Mouse (Mus musculus) hindlimb bud, embryonic 11.5 days (tissue): ENCODE data around the gene Btnl10.

Experiments
- DNase-seq: peaks from one replicate; pipeline ENCODE4 v3.0.0-alpha.2; 2012; ENCODE audit warnings: low read depth, low spot score; ENCODE audit errors: extremely low spot score

Gene Btnl10

GRCm38 (mm10) chr11:58917745-58918366 is at the start of gene Btnl10:
Btnl10 (plus strand) TSS chr11:58917908.
- DNase-seq, result no peak

DNA sequence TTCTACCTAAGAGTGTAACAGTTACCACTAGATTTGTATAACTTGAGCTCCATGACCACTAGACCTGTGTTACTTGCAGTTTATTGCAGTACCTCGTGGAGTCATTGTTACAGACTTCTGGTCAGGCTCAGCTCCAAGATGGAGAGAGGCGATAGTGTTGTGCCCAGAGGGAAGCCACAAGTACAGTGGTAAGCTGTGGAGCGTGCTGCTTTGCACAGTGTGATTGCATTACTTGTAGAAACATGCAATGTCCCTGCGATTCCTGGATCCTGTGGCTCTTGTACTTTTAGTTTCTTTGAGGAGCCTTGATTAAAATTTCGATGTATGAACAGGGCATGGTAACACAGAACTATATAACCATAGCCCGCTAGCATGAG is 49.8 kb upstream of the Btnl10 start:
- DNase-seq, result no peak

GRCm38 (mm10) chr11:58870961-58871360 is 46.7 kb upstream of the Btnl10 start:
- DNase-seq, result no peak

DNA sequence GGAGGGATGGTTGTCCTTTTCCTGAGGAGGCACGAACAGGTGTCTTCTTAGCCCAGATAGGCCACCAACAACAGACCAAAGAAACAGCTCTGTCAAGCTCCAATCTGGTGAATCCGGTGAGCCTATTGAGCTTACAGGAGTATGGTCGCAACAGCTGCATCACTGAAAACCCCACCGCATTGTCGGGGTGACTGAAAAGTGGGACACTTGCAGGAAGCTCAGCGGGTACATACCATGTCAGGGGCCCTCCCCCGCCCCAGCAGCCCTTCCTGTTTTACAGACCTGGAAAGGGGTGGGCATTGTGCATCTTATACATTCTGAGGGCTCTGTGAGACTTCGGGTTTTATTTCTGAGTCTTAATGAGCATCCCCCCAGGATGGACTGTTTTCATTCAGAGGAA is 34.0 kb upstream of the Btnl10 start:
- no peak for DNase-seq

DNA sequence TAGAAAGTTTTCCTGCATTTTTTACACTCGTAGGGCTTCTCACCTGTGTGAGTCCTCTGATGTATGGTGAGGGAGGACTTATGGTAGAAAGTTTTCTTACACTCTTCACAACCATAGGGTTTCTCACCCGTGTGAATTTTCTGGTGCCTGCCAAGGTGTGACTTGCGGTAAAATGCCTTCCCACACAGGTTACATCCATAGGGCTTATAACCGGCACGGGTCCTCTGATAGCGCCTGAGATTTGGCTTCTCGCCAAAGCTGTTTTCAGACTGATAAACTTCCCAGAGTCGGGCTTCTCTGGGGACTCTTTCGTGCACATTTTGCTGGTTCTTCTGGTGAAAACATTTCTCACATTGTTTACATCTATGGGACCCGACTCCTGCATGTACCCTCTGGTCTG is 27.2 kb upstream of the Btnl10 start:
- no peak for DNase-seq

DNA sequence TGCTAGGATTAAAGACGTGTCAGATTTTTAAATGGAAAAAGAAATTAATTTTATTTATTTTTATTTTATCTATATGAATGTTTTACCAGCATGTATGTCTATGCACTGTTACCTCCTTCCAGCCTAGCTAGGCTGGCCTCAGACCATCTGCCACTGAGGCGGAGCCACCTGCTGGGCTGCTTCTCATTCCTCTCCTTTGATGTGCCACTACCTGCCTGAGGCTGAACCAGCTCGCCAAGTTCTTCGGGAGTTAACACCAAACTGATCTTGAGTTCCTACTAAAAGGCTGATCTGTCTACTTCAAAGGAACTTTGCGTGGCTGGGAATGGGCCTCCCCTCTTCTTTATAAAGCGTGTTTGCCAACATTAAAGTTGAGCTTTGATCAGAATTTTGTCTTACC is 23.3 kb upstream of the Btnl10 start:
- DNase-seq, result no peak

DNA sequence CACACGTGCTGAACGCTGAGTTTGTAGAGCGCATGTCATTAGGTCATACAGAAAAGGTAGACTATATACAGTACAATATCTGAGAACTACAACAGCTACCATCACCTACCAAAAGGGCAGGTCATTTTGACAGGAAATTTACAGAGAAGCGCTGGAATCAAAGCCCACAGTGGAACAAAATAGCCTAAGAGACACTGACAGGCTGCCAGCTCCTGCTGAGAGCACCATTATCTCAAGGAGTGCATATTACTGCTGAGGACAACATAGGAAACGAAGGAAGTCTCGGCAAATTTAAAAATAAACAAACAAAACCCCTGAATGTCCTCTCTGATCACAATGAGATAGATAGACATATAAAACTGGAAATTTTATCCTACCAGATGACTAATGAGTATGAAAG is 20.2 kb upstream of the Btnl10 start:
- DNase-seq, result no peak

DNA sequence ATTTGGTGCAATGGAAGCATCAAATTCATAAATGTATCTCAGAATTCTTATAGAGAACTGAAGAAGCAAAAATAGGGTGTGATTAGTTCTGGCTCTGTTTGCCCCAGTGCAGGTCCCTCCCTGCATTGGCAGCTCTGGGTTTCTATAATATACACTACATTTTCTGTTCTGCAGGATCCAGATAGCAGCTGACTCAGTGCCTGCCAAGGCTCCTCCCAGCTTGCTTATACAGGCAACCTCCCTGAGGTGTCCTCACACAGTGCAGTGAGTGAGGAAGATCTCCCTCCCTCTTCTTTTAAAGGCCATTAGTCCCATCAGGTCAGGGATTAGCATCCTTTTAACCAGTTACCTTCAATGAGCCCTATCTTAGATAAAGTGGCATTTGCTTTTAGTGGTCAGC is 16.6 kb upstream of the Btnl10 start:
- DNase-seq, result no peak

DNA sequence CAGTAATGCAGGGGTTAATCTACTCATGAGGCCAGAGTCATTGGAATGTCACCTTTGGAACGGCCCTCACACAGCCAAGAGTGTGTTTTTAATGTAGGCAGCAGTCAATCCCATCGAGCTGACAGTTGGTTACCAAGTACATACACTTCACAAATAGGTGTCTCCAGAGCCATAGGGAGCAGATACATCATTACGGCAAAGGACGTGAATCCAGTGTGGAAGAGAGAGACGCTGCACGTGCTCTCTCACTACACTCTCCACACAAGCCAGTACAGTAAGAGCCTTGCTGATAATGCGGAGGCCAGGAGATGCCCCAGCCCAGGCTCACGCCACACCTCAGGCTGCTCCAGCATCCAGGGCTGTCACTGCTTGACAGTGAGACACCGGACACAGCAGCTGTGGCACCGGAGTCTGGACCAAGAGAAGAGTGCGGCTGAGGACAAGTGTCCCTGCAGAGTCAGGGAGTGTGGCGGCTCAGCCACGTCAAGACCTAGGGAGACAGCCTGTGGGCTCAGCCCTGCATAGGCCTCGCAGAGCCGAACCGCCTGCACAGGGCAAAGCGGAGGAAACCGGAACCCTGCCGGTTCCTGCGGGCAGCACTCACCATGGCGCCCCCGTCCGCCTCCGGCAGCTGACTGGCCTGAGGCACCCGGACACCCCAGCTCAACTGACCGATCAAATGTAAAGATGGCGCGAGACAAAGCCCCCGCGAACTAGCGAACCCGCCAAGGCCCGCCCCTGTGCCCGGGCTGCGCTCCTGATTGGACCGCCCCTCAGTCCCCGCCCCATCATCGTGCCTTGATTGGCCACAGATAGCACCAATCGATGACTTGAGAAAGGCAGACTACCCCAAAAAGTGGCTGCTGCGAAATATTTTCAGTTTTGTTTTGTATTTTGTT is 13.9 kb upstream of the Btnl10 start, which contains the start of gene Zfp39:
Zfp39 (minus strand) TSS at position 715 of the 899 bp plus-strand sequence.
- no peak for DNase-seq

DNA sequence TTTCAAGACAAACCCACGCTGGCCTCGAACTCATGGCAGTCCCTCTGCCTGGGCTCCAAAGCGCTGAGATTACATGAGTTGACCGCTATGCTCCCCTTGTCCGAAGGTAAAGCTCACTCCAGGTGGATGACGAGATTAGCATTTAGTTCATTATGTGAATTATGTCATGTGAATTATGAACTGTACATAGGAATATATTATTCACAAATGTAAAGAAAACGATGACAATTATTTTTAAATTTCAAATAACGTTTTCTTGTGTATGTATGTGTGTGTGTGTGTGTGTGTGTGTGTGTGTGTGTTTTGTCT is 13.3 kb upstream of the Btnl10 start:
- DNase-seq, result no peak

- no peak for DNase-seq
Observed at GRCm38 (mm10) chr11:58904838-58905237, 12.9 kb upstream of the Btnl10 start.

GRCm38 (mm10) chr11:58913776-58914175 is 3.9 kb upstream of the Btnl10 start:
- no peak for DNase-seq

- DNase-seq, result no peak
Observed at GRCm38 (mm10) chr11:58914461-58915028, 3.2 kb upstream of the Btnl10 start.

GRCm38 (mm10) chr11:58916879-58917744 is 596 bp upstream of the Btnl10 start:
- no peak for DNase-seq

- no peak for DNase-seq
Observed at GRCm38 (mm10) chr11:58918759-58919158, 1.1 kb downstream of the Btnl10 start.

GRCm38 (mm10) chr11:58922420-58922819 is 4.7 kb downstream of the Btnl10 start:
- DNase-seq, result no peak

GRCm38 (mm10) chr11:58926651-58927050 is 8.9 kb downstream of the Btnl10 start:
- DNase-seq, result no peak

DNA sequence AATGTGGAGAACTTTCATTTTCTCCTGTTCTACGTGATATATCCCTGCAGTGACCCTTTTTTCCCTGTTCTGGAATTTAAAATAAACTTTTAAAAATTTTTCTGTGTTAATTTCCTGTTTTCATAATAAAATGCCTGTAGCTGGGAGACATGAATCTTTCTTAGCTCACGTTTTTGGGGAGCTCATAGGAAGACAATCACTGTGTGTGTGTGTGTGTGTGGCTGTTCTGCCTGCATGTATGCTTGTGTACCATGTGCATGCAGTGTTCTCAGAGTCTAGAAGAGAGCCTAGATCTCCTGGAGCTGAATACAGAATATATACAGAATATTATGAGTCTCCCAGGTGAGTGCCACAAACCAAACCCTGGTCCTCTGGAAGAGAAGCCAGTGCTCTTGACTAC is 9.3 kb downstream of the Btnl10 start:
- no peak for DNase-seq

DNA sequence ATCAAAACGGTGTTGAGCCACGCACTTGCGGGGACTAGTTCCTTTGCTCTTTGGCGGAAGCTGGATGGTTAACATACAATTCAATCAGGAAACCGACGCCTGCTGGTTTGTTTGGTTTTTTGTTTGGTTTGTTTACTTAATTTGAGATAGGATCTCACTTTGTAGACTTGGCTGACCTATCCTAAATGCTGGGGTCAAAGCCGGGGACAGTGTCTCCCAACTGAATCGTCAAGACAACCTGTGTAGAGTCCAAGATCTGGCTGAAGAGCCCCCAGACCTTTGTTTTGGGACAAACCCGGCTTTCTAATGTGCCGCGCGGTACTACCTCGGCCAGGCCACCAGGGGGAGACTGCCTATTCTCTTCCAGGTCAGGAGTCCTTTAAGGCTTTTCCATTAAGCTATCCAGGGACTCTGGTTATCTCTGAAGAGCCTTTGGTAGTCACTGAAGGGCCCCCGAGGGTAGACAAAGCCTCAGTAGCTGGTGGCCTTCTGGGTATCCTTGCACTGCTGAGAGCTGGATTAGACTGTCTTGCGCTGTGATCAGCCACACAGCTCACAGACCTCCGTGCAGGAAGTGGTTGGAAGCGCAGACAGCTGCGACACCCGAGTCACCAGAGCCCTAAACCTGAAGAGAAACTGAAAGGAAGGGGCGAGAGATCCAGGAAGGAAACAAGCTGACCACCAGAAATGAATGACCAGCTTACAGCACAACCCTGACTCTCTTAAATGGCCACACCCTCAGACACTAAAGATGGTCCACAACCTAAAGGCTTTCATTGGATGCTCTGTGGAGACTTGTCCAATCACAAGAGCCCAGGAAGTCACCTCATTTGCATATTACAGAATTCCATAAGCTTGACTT is 10.3 kb downstream of the Btnl10 start:
- DNase-seq, result no peak

DNA sequence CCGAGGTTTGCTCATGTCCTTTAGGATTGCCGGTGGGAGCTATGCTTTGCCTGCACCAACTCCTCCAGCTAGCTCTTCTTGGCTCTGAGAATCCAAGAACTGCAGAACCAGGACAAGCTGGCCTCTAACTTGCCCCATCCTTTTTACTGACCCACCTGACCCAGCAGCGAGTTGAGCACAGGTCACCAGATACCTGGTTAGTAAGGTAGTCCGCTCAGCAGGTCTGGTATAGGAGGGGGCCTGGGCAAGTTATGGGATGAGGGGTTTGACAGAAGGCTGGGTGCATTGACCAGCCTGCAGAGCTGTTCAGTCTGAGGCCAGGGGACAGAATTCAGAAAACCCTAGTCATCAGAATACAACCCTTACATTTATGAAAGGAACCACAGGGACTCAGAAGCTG is 11.3 kb downstream of the Btnl10 start:
- DNase-seq, result no peak
